Mouse (Mus musculus): ENCODE results near the gene Gm49630. TPM values are rescaled to one million over a fixed set of nuclear protein-coding genes. Genes with fewer than 3 reads are reported as not detected.

Gm49630 gene
- polyA plus RNA-seq (2012; rRNA removed), result not detected in 2 replicates

DNA sequence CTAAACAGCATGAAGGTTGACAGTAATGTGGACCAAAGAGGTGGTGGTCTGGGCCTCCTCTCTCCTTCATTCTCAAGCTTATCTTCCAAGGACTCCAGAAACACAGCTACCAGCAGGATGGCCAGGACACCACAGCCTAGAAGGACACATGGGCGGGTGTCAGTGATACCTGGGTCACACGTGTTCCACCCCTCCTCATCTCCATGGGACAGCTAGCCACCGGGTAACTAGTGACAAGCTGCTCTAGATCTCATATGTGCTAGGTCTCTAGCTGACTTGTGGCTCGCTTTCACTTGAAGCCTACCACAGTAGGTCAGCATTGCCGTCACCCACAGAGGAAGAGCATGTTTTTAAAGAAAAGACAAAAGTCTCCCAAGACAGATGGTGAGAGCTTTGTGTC lies at the start of gene Gm49630:
Gene Gm49630 (minus strand): TSS at position 101 of the 400 bp plus-strand sequence.

DNA sequence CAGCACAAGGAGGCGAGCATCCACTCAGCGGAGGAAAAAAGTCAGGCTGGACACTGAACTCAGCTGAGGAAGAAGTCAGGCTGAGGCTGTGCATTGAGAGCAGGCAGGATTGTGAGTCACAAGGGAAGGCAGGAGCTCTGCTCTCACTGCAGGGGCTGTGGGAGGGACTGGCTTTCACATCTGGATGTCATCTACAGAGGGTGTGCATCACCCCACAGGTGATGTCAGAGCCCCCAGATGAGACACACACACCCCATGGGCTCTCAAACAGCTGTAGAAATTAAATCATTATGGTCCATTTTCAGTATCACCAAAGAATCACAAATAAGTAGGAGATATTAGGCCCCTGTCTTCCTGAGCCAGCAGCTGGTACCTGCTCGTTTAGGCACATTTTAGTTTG lies 13.6 kb upstream of the Gm49630 start, which contains the start of gene Unc93a2:
Gene Unc93a2 (minus strand): TSS at position 101 of the 400 bp plus-strand sequence.

DNA sequence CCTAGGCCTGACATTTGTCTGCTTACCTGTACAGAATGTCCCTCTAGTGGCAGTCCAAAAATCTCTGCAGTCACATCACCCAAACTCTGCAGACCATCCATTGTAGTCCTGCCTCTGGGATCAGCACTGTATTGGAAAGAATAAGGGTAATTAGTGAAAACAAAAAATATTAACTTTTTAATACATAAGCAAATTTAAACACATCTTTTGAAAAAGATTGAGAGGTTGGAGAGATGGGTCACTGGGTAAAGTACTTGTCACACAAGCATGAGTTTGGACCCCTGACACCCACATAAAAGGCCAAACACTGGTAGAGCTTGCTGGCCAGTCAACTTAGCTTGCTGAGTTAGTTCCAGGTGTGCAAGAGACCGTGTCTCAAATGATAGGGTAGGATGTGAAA lies 19.2 kb downstream of the Gm49630 start, which contains the start of gene Ttll2:
Gene Ttll2 (minus strand): TSS at position 101 of the 400 bp plus-strand sequence.

DNA sequence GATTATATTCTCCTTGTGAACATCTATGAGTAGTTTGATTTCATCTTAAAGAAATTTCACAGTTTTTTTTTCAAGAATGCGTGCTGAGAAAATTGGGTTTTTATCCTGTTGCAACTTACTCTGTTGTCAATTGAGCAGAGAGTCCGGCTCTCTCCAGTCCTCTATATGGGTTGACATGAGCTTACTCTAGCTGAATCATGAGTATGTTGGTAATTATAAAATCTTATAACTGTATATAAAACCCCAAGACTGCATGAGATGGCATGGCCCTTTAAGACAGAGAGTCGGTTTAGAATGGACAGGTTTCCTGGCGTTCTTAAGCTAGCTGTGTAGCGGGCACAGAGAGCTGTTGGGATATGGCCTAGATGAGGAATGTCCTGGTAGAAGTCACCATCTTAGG lies 47.4 kb downstream of the Gm49630 start, which contains the start of gene Tcp10a:
Gene Tcp10a (plus strand): TSS at position 301 of the 400 bp plus-strand sequence.

Other genes with a start within 250 kb of the Gm49630 start
- gene Rps6ka2, start 201.9 kb downstream of the Gm49630 start, polyA plus RNA-seq (2012; rRNA removed), result 20.1 and 28.0 TPM in 2 replicates
- 0.05 TPM in 1 of 2 replicates, not detected in the other for gene Tcp10a, start 47.3 kb downstream of the Gm49630 start, polyA plus RNA-seq (2012; rRNA removed)
- not detected in 2 replicates for gene Ttll2, start 19.3 kb downstream of the Gm49630 start, polyA plus RNA-seq (2012; rRNA removed)
- 0.02 TPM in 1 of 2 replicates, not detected in the other for gene Unc93a2, start 13.5 kb upstream of the Gm49630 start, polyA plus RNA-seq (2012; rRNA removed)